Mouse (Mus musculus) kidney, adult 8-10 months (tissue): ENCODE results near the gene Il16.

Source experiments
- DNase-seq, 2 experiments: peaks; one replicate each; pipeline ENCODE4 v3.0.0; 2022

Gene Il16

DNA sequence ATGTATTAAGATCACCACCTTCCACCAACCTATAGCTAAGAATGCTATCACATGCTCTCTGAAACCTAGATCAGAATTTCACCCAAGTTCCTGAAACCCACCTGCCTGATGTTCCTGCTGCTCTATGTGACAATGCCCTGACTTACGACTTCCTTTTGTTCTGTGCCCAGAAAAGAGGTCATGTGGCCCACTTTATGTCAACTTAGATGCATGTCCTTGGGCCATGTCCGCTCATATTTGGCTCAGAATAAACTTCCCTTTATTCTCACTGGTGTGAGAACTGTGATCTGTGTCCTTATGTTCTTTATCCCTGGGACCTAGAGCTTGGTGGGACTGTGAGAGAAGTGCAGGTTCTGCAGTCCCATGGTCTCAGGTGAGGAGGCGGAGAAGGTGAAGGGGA lies 68.2 kb downstream of the Il16 start:
- no peak for DNase-seq

DNA sequence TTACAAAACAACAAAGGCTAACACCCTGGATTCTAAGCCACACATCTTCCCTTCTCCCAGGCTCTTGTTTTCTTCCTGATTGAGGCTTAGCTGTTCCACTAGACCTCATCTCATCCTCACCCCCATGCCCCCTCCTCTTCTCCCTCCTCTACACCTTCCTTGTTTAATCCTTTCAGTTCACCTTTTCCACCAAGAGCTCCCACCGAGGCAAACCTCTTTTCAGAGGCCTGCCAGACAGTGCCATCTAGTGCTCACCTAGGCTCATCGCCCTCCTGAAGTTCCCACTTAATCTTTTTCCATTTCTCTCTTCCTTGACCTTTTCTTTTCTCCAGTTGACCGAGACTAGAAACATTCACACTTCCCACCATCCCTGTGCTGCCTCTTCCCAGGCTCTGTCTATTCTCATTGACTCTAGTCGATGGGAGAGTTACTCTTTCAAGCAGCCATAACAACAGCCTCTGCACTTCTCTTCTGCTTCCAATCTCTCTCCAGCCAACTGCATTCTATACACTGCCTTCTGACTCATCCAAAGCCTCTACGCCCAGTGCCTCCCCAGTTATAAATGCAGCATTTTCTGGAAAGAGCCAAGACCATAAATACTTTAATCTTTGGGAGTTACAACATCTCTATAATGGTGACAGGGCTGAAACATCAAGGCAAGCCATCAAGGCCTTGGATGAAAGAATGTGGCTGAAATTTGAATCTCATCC lies 69.8 kb downstream of the Il16 start:
- DNase-seq = peak in 1 of 2 experiments; percentile 41

GRCm38 (mm10) chr7:83671573-83671972 lies 74.0 kb downstream of the Il16 start:
- no peak for DNase-seq

DNA sequence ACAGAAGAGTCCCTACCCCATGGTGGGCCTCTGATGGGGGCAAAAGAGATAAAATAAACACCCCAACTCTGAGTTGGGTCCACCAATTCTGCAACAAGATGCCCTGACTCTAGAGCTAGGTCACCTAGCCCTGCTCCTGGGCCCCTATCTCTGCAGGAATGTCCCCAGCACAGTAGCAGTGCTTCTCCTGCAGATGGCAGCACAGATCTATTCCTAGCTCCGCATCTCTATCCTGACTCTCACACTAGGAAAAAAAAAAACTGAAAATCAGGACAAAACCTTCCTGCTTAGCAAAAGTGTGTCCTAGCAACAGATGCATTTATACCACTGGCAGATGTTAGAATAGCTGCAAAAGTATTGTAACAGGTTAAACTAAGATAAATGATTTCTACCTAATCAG lies 76.8 kb downstream of the Il16 start:
- peak; percentile 41 to 61 for DNase-seq

- DNase-seq = no peak
Measured at GRCm38 (mm10) chr7:83667936-83668645, 77.4 kb downstream of the Il16 start.

- DNase-seq = peak in 1 of 2 experiments; percentile 48
Measured at GRCm38 (mm10) chr7:83666087-83666595, 79.4 kb downstream of the Il16 start.

- DNase-seq = peak in 1 of 2 experiments; percentile 32
Measured at GRCm38 (mm10) chr7:83662711-83663375, 82.7 kb downstream of the Il16 start.

DNA sequence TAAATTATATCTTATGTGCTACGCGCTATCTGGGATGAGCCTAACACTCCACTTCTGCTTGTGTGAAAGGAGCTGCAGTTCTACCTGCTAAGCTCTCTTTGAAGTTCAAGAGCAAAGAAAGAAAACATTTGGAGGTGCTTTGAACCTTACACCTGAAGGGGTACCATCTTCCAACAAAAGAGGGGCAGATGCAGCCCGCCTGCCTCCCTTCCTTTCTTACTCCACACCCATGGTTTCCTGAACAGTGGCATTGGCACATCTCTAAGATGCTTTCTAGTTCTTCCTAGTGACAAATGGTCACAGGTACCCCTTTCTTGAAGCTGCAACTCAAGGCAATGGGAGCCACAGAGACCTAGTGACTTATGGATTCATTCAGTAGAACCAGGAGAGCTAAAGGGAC lies 83.8 kb downstream of the Il16 start:
- no peak for DNase-seq

DNA sequence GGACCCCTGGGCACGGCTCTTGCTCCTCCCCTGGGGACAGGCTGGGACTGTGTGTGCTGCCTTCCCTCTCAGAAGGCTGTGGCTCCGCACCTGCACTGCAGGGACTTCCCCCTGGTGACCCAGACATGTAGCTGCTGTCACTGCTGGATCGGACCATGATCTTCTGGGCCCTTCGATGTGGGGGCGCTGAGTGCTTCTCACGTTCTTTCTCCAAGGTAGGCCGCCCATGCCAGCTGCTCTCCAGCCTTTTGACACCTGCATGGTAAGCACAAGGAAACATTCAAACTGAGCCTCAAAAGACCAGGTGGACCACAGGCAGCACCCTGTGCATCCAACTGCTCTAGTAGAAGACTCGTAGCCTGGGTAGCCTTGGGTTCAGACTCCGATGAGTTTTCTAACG lies 84.5 kb downstream of the Il16 start:
- DNase-seq = no peak

- no peak for DNase-seq
Measured at GRCm38 (mm10) chr7:83660273-83660691, 85.2 kb downstream of the Il16 start.

DNA sequence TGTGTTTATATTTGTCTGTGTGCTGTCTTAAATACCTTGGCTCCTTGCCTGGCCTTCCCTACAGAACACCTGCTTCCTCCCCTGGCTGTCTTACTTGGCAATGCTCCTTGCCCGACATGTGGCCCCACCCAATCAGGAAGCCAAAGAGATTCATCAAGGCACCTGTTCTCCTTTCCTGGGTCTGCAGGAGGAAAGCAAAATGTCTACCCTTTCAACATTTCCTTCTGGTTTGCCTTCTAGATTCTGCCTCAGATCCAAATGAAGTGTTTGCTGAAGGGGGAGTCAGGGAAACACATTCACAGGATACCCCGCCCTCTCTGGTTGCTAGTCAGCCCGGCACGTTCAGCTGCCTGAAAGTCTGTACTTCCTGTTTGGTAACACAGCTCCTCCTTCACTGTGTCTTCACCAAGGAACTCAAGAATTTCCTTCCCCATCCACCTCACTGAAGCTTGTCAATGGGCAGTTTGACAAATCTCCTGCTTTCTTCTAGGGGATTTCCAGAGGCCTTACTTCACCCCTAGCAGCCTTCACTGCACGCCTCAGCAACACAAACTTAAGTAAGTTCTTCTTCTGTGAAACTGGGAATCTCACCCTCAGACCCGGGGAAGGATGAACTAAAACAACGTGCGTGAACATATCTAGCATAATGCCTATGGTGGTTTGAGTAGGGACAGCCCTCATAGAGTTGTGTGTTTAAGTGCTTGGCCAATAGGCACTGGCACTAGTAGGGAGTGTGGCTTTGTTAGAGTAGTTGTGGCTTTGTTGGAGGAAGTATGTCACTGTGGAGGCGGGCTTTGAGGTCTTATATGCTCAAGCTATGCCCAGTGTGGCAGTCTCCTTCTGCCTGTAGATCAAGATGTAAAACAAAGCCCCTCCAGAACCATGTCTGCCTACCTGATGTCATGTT lies 86.1 kb downstream of the Il16 start:
- peak; percentile 44 to 48 for DNase-seq

GRCm38 (mm10) chr7:83658716-83659115 lies 86.8 kb downstream of the Il16 start:
- peak in 1 of 2 experiments; percentile 37 for DNase-seq

DNA sequence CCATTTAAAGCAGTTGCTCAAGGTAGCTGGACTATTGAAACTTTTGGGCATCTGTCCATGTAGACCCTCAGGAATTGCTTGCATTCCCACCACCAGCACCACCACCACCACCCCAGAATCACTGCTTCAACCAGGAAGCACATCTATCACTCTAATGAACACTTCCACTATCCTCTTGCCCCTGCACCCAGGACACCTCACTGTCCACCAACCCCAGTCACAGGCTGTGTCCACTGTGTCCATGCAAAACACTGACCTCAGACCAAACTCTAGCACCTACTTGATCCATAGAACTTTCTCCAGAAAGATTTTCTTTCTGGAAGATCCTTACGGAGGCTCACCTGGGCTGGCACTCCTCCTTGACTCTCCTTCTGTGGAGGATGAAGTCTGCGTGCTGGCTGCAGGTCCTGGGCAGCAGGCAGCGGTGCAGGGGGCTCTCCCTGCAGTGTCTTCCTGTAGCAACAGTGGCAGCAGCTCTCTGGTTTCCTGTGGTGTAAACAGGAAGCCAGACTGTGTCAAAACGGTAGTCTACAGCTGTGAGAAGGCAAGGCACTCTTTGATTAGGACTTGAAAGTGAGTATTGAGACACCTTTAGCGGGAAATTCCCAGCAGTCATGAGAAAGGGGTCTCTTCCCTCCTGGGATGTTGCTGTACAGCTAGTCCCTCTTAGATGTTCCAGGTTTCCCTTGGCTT lies 90.4 kb downstream of the Il16 start:
- peak in 1 of 2 experiments; percentile 52 for DNase-seq

DNA sequence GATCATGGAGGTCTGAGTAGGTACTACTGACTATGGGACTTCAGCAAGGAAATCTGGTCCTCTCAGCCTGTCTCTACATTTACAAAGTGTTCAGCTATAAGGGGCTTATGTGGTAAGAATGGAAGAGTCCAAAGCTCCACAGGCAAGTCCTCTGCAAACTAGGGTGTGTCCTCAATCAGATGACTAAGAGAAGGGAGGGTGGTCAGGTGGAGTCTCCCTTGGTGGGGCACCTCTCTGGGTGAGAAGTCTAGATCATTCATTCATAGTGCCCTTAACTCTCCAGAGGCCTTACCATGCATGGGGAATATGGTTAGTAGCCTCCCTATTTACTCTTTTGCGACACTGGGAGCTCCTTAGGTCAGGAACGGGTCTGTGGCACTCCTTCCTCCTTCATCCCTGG lies 91.3 kb downstream of the Il16 start:
- DNase-seq = no peak

DNA sequence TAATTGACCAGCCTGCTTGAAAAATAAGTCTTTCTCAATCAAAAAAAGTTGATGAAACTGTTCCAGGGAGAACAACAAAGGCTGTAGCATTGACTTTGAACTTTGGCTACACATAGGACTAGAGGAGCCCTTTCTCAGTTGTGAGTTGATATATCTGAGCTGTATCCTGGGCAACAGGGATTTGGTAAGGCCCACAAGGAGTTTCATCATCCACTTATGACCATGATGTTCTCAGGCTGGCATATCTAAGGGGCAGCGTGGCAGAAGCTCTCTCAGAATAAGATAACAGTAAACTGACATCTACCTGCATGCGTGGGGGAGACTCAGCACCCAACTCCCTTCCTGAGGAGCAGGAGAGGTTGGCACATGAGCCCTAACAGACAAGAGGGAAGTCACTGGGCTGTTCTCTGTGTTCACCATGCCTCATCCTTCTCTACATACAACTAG lies 91.9 kb downstream of the Il16 start:
- no peak for DNase-seq

- no peak for DNase-seq
Measured at GRCm38 (mm10) chr7:83652498-83652897, 93.0 kb downstream of the Il16 start.

GRCm38 (mm10) chr7:83650638-83651037 lies 94.9 kb downstream of the Il16 start:
- DNase-seq = no peak

GRCm38 (mm10) chr7:83648807-83649206 lies 96.7 kb downstream of the Il16 start:
- DNase-seq = no peak

- DNase-seq = no peak
Measured at GRCm38 (mm10) chr7:83645476-83645875, 100.0 kb downstream of the Il16 start.

- DNase-seq = no peak
Measured at GRCm38 (mm10) chr7:83644761-83645160, 100.8 kb downstream of the Il16 start.

DNA sequence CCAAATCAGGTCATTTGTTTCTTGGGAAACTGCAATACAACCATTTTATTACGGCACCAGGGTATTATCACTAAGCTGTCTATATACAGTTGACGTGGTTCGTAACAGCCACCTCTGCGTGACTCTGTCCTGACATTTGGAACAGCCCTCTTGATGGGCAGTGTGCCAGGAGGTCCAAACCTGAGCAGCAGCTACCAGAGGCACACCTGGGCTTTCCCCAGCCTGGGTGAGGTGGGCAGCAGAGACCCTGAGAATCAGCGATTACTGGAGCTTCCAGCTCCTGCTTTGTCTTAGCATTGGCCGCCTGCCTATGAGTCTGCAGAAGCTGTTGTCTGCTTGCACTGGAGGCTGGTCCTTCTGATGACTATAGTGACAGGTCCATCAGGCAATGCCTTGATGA lies 101.9 kb downstream of the Il16 start:
- no peak for DNase-seq

GRCm38 (mm10) chr7:83641163-83641562 lies 104.4 kb downstream of the Il16 start:
- no peak for DNase-seq
